Mouse (Mus musculus) gastrocnemius, adult 18-20 months (tissue): ENCODE results near the gene Zfp850. TPM values are rescaled to one million over a fixed set of nuclear protein-coding genes. Genes with fewer than 3 reads are reported as not detected.
A peak's percentile ranks its signal among the peaks of the same experiment; 100 is the strongest.
"Not testable (repeated sequence)": the region's sequence is repeated elsewhere in the genome, so short reads cannot be mapped to it uniquely, and the experiment has no call there.

Experiments used
- DNase-seq: peaks from one replicate; pipeline ENCODE4 v3.0.0; 2021; ENCODE audit warnings: low spot score
- long read RNA-seq, 2 experiments: library from polyadenylated mRNA; stranded (forward); transcript quantifications; one replicate each; pipeline ENCODE4 v2.0.0; 2021
- total RNA-seq, 2 experiments: library from RNA; stranded (reverse); gene quantifications; 2 replicates each; pipeline ENCODE4 v1.2.3; 2021

The Zfp850 gene
- total RNA-seq = under 1 TPM; 0.24 to 0.34 TPM
- long read RNA-seq, experiment 1 = 0 reads
- long read RNA-seq, experiment 2, full-length matches to known transcripts = 1 of 1 reads
- long read RNA-seq, experiment 2, partial matches to known transcripts = 0 of 1 reads
- long read RNA-seq, experiment 2, other reads (novel, unspliced or antisense) = 0 of 1 reads

DNA sequence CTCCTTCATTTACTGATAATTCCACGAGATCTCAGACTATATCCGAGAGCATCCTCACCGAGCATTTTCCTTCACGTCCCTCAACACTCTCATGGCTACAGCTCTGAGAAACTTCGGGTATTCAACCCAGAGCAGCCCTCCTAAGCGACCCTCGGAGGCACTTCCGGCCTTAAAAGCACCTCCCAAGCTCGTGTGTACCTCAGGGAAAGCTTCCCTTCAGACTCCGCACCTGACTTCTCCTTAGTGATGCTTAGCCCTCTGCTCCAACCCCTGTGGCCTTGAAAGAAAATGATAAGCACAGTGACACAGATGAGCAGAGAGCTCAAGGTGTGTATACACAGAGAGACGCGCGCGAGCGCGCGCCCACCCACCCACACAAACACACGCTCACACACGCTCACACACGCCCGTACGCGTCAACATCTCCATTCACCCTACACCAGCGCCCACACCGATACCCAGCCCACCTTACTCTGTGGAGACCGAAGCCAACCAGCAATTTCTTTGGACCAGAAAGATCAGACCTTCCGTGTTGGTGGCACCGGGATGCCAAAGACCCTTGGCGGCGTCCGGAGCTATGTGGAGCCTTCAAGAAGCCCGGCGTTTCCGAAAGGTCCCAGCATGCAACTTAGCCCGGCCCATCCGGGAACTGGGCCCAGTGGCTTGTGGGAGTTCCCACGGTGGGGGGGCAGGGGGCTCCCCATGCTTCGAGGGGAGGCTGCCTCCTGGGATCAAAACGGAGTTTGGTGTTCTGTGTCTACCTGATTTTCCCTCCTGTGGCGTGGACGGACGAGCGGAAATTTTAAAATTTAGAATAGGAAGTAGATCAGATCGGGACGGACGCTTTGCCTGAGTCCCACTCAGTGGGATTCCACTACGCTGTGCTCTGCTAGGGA is at the start of gene Zfp850:
Zfp850 (minus strand) TSS at position 567 of the 896 bp plus-strand sequence.
- DNase-seq = peak; percentile 52

DNA sequence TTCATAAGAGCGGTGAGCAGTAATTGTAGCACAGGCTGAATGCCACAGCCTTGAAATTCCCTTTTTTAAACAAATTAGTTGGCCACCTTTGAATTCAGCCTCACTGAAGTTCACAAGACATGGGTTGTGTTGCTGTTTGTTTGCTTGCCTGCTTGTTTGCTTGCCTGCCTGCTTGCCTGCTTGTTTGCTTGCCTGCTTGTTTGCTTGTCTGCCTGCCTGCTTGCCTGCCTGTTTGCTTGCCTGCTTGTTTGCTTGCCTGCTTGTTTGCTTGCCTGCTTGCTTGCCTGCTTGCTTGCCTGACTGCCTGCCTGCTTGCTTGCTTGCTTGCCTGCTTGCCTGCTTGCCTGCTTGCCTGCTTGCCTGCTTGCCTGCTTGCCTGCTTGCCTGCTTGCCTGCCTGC is 46.1 kb upstream of the Zfp850 start:
- no peak for DNase-seq

DNA sequence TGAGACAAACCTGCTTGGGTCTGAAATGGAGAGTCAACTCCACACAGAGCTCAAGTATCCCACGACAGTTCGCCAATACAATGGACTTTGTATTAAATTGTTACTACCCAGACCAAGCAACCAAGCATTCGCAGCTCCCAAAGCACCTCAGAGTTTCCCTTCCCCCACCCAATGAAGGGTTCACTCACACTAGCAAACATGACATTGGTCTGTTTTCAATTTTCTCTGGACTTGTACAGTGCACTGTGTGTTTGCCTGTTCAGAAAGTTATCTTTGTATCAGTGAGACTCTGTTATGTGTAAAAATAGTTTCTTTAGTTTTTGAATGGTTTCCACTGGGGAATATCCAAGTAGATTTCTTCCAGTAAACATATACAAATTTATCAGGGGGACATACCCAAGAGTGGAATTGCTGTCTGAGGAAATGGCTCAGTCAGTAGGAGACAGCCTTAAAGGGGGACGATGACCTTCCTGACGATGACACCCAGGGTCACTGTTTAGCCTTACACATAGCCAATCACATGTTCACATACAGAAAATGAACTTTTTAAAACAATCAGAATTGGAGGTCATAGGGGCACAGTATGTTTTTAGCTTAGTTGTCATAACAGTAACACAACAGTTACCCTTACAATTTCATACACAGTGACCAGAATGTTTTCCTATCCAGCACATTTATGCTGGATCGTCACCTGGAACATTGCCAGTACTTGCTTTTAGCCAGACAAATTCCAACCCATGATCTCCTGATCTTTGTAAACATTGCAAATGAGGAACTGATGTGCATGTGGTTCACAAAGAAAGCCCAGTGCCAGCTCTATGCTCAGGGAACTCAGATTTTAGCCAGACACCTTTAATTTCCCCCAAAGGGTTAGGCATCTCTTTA is 39.4 kb upstream of the Zfp850 start:
- no peak for DNase-seq

DNA sequence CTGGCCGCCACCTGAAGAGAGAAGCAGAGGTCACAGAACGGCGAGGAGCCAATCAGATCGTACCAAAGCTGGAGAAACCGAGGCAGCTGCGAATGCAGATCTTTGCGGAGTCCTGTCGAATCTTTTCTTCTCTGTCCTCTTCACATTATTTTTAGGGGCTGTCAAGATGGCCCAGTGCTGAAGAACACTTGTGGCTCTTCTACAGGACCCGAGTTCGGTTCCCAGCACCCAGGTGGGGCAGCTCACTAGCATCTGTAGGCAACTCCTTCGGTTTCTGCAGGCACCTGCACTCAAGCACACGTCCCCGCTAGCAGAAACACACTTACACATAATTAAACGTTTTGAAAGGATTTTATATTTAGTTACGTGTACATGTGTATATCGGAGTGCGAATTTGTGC is 36.7 kb upstream of the Zfp850 start:
- DNase-seq = no peak

DNA sequence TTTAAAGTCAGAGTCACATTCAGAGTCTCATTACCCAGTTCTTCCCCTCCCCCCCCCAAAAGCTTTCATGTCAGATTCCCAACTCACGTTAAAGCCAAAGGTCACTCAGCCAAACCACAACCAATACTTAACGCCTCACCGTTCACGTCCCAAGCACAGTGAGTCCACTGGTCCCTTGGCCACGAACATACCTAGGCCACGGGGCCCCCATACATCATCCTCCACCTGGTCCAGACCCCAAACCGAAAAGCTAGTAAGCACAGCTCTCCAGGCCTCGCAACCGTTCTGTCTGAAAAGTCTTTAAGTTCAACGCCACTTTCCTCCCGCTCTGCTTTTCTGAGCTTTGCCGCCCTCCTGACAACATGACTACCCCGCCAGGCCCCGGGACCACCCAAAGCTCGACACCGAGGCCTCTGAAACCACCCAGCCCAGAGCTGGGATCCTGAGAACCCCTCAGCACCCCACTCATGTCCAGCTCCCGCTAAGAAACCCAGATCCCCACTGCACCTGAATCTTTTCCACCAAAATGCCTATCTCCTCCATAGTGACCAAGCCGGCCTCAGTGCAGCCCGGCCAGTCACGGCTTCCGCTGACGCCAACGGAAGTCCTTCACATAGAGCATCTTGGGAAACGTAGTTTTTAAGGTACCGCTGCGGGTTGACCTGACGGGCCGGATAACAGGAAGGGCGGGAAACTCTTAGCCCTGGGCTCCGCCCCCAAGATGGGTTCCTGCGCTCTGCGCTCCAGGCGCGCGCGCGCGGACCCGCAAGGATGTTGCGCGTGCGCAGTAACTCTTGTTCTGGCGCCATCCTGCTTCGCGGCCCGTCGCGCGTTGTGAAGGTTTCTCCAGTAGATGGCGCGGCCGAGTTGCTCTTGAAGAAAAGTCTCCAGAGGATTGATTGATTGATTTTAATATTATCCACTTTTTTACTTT is 35.8 kb upstream of the Zfp850 start, which contains the start of gene Psmc4:
Psmc4 (minus strand) TSS at position 626 of the 934 bp plus-strand sequence.
- DNase-seq = peak; percentile 98

DNA sequence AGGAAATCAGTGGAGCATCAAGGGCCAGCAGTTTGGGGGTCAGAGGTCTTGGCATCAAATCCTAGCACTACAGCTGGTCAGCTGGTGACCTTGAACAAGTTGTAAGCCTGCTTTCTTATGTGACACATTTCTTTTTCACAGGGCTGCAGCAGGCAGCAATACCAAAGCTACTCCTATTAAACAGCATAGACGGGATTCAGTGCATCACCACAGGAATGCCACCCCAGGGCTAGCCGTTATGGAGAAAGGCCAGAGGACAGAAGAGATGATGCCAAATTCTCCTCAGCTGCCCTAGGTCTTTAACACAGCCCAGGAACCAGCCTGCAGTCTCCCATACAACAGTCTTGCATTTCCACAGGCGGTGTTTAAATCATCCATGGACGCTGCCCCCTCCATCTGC is 30.6 kb upstream of the Zfp850 start:
- no peak for DNase-seq

DNA sequence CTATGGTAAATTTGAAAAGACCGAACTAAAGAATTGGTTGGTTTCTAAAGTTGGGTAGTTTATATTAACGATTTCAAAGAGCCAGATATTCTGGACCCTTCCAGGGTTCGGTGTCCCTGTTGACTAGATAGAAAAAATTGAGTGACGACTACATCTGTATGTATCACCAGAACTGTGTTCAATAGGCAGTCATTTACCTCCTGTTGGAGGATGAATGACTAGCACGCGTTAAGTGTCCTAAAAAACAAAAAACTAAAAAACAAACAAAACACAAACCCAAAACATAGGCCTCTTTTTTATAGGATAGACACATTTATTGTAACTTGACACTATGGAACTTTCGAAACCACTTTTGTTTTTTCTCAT is 513 bp upstream of the Zfp850 start:
- no peak for DNase-seq

DNA sequence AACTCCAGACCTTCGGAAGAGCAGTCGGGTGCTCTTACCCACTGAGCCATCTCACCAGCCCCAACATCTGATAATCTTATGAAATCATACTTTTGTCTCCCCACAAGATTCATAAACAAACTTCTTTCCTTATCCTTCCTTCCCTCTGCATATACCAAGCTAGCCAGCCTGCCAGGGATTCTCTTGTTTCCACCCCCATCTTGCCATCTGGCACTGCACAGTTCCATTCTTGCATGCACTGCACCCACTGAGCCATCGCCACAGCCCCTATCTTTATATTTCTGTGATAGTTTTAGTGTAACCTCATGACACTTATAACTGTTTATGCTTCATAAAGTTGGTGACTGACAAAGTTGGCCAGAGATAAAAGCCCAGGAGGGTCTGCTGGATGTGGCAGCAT is 3.6 kb downstream of the Zfp850 start:
- no peak for DNase-seq

DNA sequence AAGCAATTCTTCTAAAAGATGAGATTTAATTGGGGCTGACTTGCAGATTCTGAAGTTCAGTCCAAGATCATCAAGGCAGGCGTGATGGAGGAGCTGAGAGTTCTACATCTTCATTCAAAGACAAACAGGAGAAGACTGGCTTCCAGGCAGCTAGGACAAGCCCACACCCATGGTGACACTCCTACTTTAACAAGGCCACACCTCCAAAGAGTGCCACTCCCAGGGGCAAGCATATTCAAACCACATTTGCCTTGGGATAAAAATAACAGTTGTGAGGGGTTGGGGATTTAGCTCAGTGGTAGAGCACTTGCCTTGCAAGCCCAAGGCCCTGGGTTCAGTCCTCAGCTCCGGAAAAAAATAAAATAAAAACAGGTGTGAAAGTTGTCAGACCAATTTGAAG is 31.7 kb downstream of the Zfp850 start:
- no peak for DNase-seq

DNA sequence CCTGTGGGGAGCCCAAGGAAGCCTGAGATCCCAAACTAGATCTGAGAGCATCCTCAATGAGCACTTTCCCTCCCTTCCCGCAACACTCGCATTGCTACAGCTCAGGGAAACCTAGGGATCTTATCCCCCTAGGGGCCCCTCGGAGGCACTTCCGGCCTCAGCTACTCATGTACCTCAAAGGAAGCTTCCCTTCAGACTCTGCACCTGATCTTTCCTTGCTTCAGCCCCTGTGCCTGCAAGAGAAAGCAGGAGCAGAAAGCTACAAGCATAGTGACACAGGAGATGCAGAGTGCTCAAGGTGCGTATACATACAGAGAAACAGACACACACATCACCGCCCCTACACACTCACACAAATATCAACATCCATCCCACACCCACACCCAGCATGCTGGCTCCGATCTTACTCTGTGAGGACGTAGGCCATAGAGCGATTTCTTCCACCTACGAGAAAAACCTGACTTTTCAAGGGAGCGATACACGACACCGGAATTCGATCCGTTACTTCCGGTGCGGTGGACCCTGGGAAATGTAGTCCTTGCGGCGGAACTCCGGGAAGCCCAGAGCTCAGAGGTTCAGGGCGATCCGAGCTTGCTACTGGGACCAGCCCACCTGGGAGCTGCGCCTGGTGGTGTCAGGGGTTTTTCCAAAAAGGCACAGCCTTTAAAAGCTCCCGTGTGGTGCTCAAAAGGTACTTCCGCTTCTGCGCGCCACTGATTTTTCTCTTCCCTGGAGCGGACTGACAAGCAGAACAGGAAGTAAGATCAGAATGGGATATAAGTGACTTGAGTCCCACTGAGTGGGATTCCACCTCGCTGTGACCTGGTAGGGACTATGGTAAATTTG is 35.0 kb downstream of the Zfp850 start, which contains the start of gene Zfp780b:
Zfp780b (minus strand) TSS at position 489 of the 846 bp plus-strand sequence.
- DNase-seq = peak; percentile 77

DNA sequence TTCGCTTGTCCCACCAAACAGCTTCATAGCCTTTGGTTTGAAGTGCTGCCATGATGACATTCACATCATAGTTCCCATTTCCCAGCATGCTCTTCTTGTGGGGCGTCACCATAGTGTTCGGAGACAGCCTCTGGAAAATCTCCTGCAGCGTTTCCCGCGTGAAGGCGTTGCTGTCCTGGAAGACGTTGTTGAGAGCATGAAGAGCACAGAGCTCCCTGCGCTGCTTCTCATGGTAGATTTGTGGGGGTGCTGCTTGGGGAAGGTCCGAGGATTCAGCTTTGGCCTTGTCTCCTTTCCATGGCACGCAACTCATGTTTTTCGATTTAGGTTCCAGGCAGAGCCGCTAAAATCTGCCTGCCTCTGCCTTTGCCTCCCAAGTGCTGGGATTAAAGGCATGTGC is 64.5 kb downstream of the Zfp850 start:
- DNase-seq = not testable (repeated sequence)

DNA sequence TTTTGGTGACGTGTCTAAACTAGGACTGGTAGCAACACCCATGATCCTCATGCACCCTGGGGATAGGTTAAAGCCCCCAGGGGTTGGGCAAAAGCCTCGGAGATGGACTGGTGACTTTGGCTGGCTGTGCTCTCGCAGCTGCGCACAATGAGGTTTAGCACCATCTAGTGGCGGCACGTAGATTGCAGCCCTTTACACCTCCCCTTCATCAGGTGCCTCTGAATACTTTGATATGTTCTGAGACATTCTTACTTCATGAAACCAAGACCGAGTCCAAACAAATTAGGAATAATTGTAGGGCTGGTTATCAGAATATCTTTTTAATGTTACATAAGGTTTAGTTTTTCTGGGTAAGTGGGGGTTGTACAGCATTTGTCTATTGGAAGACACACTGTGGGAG is 72.0 kb downstream of the Zfp850 start:
- peak; percentile 9 for DNase-seq

Other genes starting within 250 kb of the Zfp850 start
- gene Zfp626, start 206.9 kb downstream of the Zfp850 start, total RNA-seq = 1 to 10 TPM; 3.3 to 4.1 TPM
- 1 to 10 TPM; 2.2 to 2.9 TPM for gene Zfp59, start 175.5 kb downstream of the Zfp850 start, total RNA-seq
- gene Zfp607a, start 156.6 kb downstream of the Zfp850 start, total RNA-seq = 1 to 10 TPM; 1.4 to 2.2 TPM
- gene Zfp974, start 84.7 kb downstream of the Zfp850 start, total RNA-seq = 1 to 10 TPM; 2.8 to 5.0 TPM
- gene Zfp780b, start 34.9 kb downstream of the Zfp850 start, total RNA-seq = 1 to 10 TPM; 7.3 to 8.8 TPM
- 10 to 100 TPM; 97.3 to 98.6 TPM for gene Psmc4, start 36.0 kb upstream of the Zfp850 start, total RNA-seq
- under 1 TPM in 1 of 2 experiments, not detected in 1; 0.73 TPM for gene Fcgbp, start 57.1 kb upstream of the Zfp850 start, total RNA-seq
- gene 9530053A07Rik, start 115.4 kb upstream of the Zfp850 start, total RNA-seq = not detected
- 10 to 100 TPM; 21.8 to 23.0 TPM for gene Fbl, start 155.6 kb upstream of the Zfp850 start, total RNA-seq
- 10 to 100 TPM; 48.1 to 84.1 TPM for gene Dyrk1b, start 165.4 kb upstream of the Zfp850 start, total RNA-seq